Mouse (Mus musculus) MEL (cell line): ENCODE results near the gene Slc22a13. TPM values are rescaled to one million over a fixed set of nuclear protein-coding genes. Genes with fewer than 3 reads are reported as not detected.

Source experiments
- DNase-seq: peaks from one replicate; pipeline ENCODE4 v3.0.0; 2011; ENCODE audit warnings: low read depth, low spot score
- H3K27ac ChIP-seq: 2 replicates; pipeline ENCODE4 v1.5.1; 2012; ENCODE audit warnings: low read depth, mild to moderate bottlenecking, control low read depth, low read length, moderate library complexity; ENCODE audit not compliant: control insufficient read depth
- H3K27me3 ChIP-seq, 2 experiments: fragments of 150-350 bp in 1 of 2; sonication (generic) in 1 of 2; 2 replicates each; pipeline ENCODE4 v1.6.1; 2012; ENCODE audit warnings: low read length in 2 of 2, mild to moderate bottlenecking in 2 of 2, improper control_type of control experiment in 1 of 2, moderate library complexity in 1 of 2; ENCODE audit not compliant: insufficient read depth in 2 of 2, control insufficient read depth in 1 of 2
- H3K36me3 ChIP-seq, 2 experiments: 2 replicates each; pipeline ENCODE4 v1.6.1; 2012 to 2014; ENCODE audit warnings: low read length in 2 of 2, improper control_type of control experiment in 1 of 2, inconsistent platforms in 1 of 2, mild to moderate bottlenecking in 1 of 2; ENCODE audit not compliant: insufficient read depth in 2 of 2, control insufficient read depth in 1 of 2
- H3K4me1 ChIP-seq, 2 experiments: fragments of 150-350 bp in 1 of 2; sonication (generic) in 1 of 2; 2 replicates each; pipeline ENCODE4 v1.6.1; 2012; ENCODE audit warnings: low read length in 2 of 2, improper control_type of control experiment in 1 of 2, mild to moderate bottlenecking in 1 of 2; ENCODE audit not compliant: insufficient read depth in 2 of 2, control insufficient read depth in 1 of 2
- H3K4me3 ChIP-seq, 2 experiments: fragments of 150-350 bp in 1 of 2; sonication (generic) in 1 of 2; 2 replicates each; pipeline ENCODE4 v1.5.1; 2012; ENCODE audit warnings: low read depth in 2 of 2, low read length in 2 of 2, mild to moderate bottlenecking in 2 of 2, moderate library complexity in 2 of 2, control low read depth in 1 of 2, improper control_type of control experiment in 1 of 2; ENCODE audit not compliant: control insufficient read depth in 1 of 2, insufficient read depth in 1 of 2
- H3K79me2 ChIP-seq: 2 replicates; pipeline ENCODE4 v1.6.1; 2012; ENCODE audit warnings: mild to moderate bottlenecking, low read length, moderate library complexity; ENCODE audit not compliant: control insufficient read depth, poor library complexity, insufficient read depth
- H3K9ac ChIP-seq: 2 replicates; pipeline ENCODE4 v1.6.1; 2012; ENCODE audit warnings: low read depth, mild to moderate bottlenecking, control low read depth, low read length, moderate library complexity; ENCODE audit not compliant: control insufficient read depth, poor library complexity, severe bottlenecking
- H3K9me3 ChIP-seq: fragments of 150-350 bp; sonication (generic); replicated peaks from 2 replicates; pipeline ENCODE4 v1.6.1; 2012; ENCODE audit warnings: mild to moderate bottlenecking, low read length, improper control_type of control experiment, moderate library complexity; ENCODE audit not compliant: insufficient read depth
- BHLHE40 ChIP-seq: IDR thresholded peaks from 2 replicates; pipeline ENCODE4 v1.6.1; 2012; ENCODE audit warnings: low read depth, mild to moderate bottlenecking, inconsistent platforms, low read length, improper control_type of control experiment, borderline replicate concordance
- ELF1 ChIP-seq: IDR thresholded peaks from 2 replicates; pipeline ENCODE4 v1.6.1; 2014; ENCODE audit warnings: low read depth, mild to moderate bottlenecking, inconsistent platforms, low read length, improper control_type of control experiment, moderate library complexity
- ETS1 ChIP-seq: IDR thresholded peaks from 2 replicates; pipeline ENCODE4 v1.6.1; 2012; ENCODE audit warnings: low read depth, mild to moderate bottlenecking, inconsistent platforms, low read length, improper control_type of control experiment, moderate library complexity
- GATA1 ChIP-seq: IDR thresholded peaks from 2 replicates; pipeline ENCODE4 v1.6.1; 2011; ENCODE audit warnings: low read depth, low read length, improper control_type of control experiment
- HCFC1 ChIP-seq: IDR thresholded peaks from 2 replicates; pipeline ENCODE4 v1.6.1; 2012; ENCODE audit warnings: low read depth, mild to moderate bottlenecking, inconsistent platforms, low read length, improper control_type of control experiment, moderate library complexity
- MAZ ChIP-seq: IDR thresholded peaks from 2 replicates; pipeline ENCODE4 v1.6.1; 2012; ENCODE audit warnings: low read depth, mild to moderate bottlenecking, inconsistent platforms, low read length, improper control_type of control experiment
- MEF2A ChIP-seq: IDR thresholded peaks from 2 replicates; pipeline ENCODE4 v1.6.1; 2014; ENCODE audit warnings: low read depth, mild to moderate bottlenecking, inconsistent platforms, low read length, improper control_type of control experiment; ENCODE audit not compliant: poor library complexity, insufficient replicate concordance, severe bottlenecking; ENCODE audit errors: extremely low read depth
- MYB ChIP-seq: IDR thresholded peaks from 2 replicates; pipeline ENCODE4 v1.6.1; 2011; ENCODE audit warnings: mild to moderate bottlenecking, low read depth, low read length, improper control_type of control experiment
- NELFE ChIP-seq: IDR thresholded peaks from 2 replicates; pipeline ENCODE4 v1.6.1; 2011; ENCODE audit warnings: low read depth, low read length, improper control_type of control experiment
- POLR2A ChIP-seq, 2 experiments: IDR thresholded peaks; 2 replicates each; pipeline ENCODE4 v1.6.1; 2011 to 2012; ENCODE audit warnings: low read length in 2 of 2, mild to moderate bottlenecking in 2 of 2, control low read depth in 1 of 2, improper control_type of control experiment in 1 of 2, low read depth in 1 of 2, moderate library complexity in 1 of 2; ENCODE audit not compliant: control insufficient read depth in 1 of 2, insufficient read depth in 1 of 2, poor library complexity in 1 of 2
- RCOR1 ChIP-seq: IDR thresholded peaks from 2 replicates; pipeline ENCODE4 v1.6.1; 2012; ENCODE audit warnings: low read depth, mild to moderate bottlenecking, inconsistent platforms, low read length, improper control_type of control experiment
- SIN3A ChIP-seq: IDR thresholded peaks from 2 replicates; pipeline ENCODE4 v1.6.1; 2012; ENCODE audit warnings: low read length, improper control_type of control experiment, inconsistent platforms
- SMC3 ChIP-seq: IDR thresholded peaks from 2 replicates; pipeline ENCODE4 v1.6.1; 2011; ENCODE audit warnings: low read depth, low read length, improper control_type of control experiment
- USF2 ChIP-seq, 2 experiments: IDR thresholded peaks; 2 replicates each; pipeline ENCODE4 v1.6.1; 2011 to 2012; ENCODE audit warnings: improper control_type of control experiment in 2 of 2, low read length in 2 of 2, borderline replicate concordance in 1 of 2, inconsistent platforms in 1 of 2, low read depth in 1 of 2, mild to moderate bottlenecking in 1 of 2; ENCODE audit not compliant: insufficient read depth in 1 of 2
- polyA plus RNA-seq, 2 experiments: library from polyadenylated mRNA; stranded (reverse) in 1 of 2; unstranded in 1 of 2; fragments of >175 nt in 1 of 2; fragments of >200 nt in 1 of 2; gene quantifications; 2 replicates each; pipeline versions ENCODE4 v1.2.1 to v1.2.4; 2012; ENCODE audit warnings: low replicate concordance in 2 of 2, low read depth in 1 of 2; ENCODE audit not compliant: insufficient read length in 2 of 2, insufficient read depth in 1 of 2, missing spikeins in 1 of 2
- total RNA-seq: library from RNA; depleted of rRNA; stranded (reverse); fragments of 300-350 nt; gene quantifications from 2 replicates; pipeline ENCODE4 v1.2.3, GENCODE M21; 2012; rRNA removed

Slc22a13 gene
- total RNA-seq (not detected in 2 replicates), polyA plus RNA-seq (under 1 TPM in 1 of 2 experiments, not detected in 1; 0.04 TPM)

- no peaks in the 10 kb centered on the region for H3K79me2 ChIP-seq
- H3K4me3 ChIP-seq: no peak within 1 kb of the TSS
- H3K27ac ChIP-seq: no peak within 1 kb of the TSS
- no peaks in the 10 kb centered on the region for H3K27me3 ChIP-seq
- H3K4me1 ChIP-seq: no peaks in the 10 kb centered on the region; a peak in 1 of 4 replicates
- H3K9me3 ChIP-seq: no peaks in the 10 kb centered on the region
- TF ChIP-seq SMC3 (no peak), ELF1 (no peak), USF2 (IDR thresholded peaks at IDR 0.05; ENCODE audit: borderline replicate concordance in 1 of 2, insufficient read depth in 1 of 2, low read depth in 1 of 2, low read length in 2 of 2) (no peak), SIN3A (no peak), NELFE (no peak), BHLHE40 (no peak), MYB (no peak)
- H3K9ac ChIP-seq: no peak within 1 kb of the TSS
- DNase-seq: no peak
- no peaks in the 10 kb centered on the region for H3K36me3 ChIP-seq
Observed at GRCm38 (mm10) chr9:119208998-119209397, at the start of gene Slc22a13. TSS of gene Slc22a13 (minus strand) at chr9:119209098.

GRCm38 (mm10) chr9:119258128-119258527 is 49.2 kb upstream of the Slc22a13 start:
- peaks cover 2 to 6% of the 10 kb centered on the region in 2 experiments; a peak in 3 of 4 replicates for H3K36me3 ChIP-seq
- H3K27ac ChIP-seq: no peak overlapping the region
- H3K27me3 ChIP-seq: no peaks in the 10 kb centered on the region
- no peaks in the 10 kb centered on the region for H3K9me3 ChIP-seq
- peak; percentile 30 for DNase-seq
- no peaks in the 10 kb centered on the region for H3K4me1 ChIP-seq
- H3K4me3 ChIP-seq: no peak overlapping the region
- no peak for TF ChIP-seq MAZ
- TF ChIP-seq ETS1: 0 out of 2 replicates have a peak, but pooled peaks have one; percentile 16
- no peak for TF ChIP-seq POLR2A (IDR thresholded peaks at IDR 0.05; ENCODE audit: control insufficient read depth in 1 of 2, insufficient read depth in 1 of 2, low read depth in 1 of 2, low read length in 2 of 2, poor library complexity in 1 of 2)
- no peak for TF ChIP-seq MEF2A
- TF ChIP-seq ELF1: no peak
- no peak for TF ChIP-seq NELFE
- TF ChIP-seq GATA1: no peak
- no peak for TF ChIP-seq RCOR1
- H3K9ac ChIP-seq: no peak overlapping the region
- H3K79me2 ChIP-seq: no peaks in the 10 kb centered on the region

- H3K4me3 ChIP-seq: no peak overlapping the region
- H3K36me3 ChIP-seq: peaks cover 2 to 4% of the 10 kb centered on the region in 2 experiments; a peak in 3 of 4 replicates
- no peak for DNase-seq
Observed at GRCm38 (mm10) chr9:119256161-119256560, 47.3 kb upstream of the Slc22a13 start.

More at GRCm38 (mm10) chr9:119256161-119256560, 47.3 kb upstream of the Slc22a13 start:
- H3K4me1 ChIP-seq: no peaks in the 10 kb centered on the region
- no peaks in the 10 kb centered on the region for H3K9me3 ChIP-seq
- no peaks in the 10 kb centered on the region for H3K79me2 ChIP-seq
- H3K9ac ChIP-seq: no peak overlapping the region
- no peak overlapping the region for H3K27ac ChIP-seq
- no peak for TF ChIP-seq HCFC1
- H3K27me3 ChIP-seq: no peaks in the 10 kb centered on the region
